Mouse (Mus musculus): ENCODE measurements around the gene Rdh14. TPM values are rescaled to one million over a fixed set of nuclear protein-coding genes. Genes with fewer than 3 reads are reported as not detected.

Rdh14 gene
- polyA plus RNA-seq, 1 experiment: 10.9 TPM

DNA sequence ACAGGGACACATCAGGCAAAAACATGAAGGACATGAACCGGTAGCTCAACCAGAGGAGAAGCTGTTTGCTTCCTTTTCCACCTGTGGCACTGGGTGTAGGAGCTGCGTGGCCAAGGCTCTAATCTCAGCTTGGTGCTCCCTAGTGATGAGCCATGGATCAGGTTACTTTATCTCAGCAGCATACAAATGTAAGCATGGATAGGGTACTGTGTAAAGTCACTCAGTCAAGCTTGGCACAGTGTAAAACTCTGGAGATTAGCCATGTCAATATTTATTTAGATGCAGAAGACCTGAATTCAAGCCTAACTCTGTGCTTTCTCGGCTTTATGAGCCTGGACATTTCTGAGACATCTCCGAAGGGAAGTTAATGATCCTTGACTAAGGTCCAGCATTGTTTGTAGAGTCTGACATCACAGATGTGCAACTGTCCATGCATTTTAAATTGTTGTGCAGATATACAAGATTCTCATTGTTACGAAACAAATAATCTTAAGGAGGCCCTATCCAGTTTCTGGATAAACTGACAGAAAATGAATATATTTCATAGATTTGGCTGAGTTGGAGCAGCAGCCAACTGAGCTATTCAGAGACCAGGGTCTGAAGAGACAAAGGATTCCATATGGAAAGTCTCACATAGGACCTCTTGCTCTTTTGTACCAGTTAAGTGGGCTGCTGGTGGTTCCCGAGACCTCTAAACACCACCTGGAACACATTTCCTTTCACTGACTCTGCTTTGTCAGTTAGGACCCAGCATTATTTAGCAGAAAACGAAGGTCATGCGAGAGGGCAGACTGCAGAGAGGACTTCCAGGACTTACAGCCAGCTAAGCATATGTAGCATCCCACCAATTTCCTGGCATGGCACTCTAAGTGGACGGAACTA, 35.7 kb downstream of the Rdh14 start:
- Histone ChIP-seq H3K4me2 (ENCODE audit: low read depth) (no peak overlapping the region), H3K4me3 (no peak overlapping the region), H3K79me2 (ENCODE audit: control insufficient read depth, insufficient read depth) (no peaks in the 10 kb centered on the region), H3K27me3 (ENCODE audit: control insufficient read depth, insufficient read depth, insufficient read length) (no peaks in the 10 kb centered on the region), H3ac (ENCODE audit: control insufficient read depth, insufficient read length) (no peak overlapping the region), H3K36me3 (ENCODE audit: control insufficient read depth, insufficient read depth) (no peaks in the 10 kb centered on the region)
- no peak for TF ChIP-seq TCF3 (IDR thresholded peaks at IDR 0.05; ENCODE audit: insufficient read length, low read depth)
- TF ChIP-seq MYOD1 (IDR thresholded peaks at IDR 0.05; ENCODE audit: control insufficient read depth in 1 of 3, insufficient read length in 2 of 3, low read depth in 2 of 3): no peak
- no peak for TF ChIP-seq MAX (IDR thresholded peaks at IDR 0.05; ENCODE audit: low read depth)
- no peak for TF ChIP-seq E2F4 (IDR thresholded peaks at IDR 0.05; ENCODE audit: insufficient read depth)
- no peak for TF ChIP-seq SRF (IDR thresholded peaks at IDR 0.05; ENCODE audit: control insufficient read depth, insufficient read length, low read depth)
- TF ChIP-seq POLR2AphosphoS2 (IDR thresholded peaks at IDR 0.05; ENCODE audit: insufficient read length, low read depth): no peak
- TF ChIP-seq CEBPB (IDR thresholded peaks at IDR 0.05; ENCODE audit: insufficient read depth, poor library complexity, severe bottlenecking): no peak
- no peak for TF ChIP-seq USF1 (IDR thresholded peaks at IDR 0.05; ENCODE audit: low read depth)
- TF ChIP-seq REST (IDR thresholded peaks at IDR 0.05; ENCODE audit: insufficient read depth, insufficient read length): no peak
- no peak for TF ChIP-seq POLR2A (IDR thresholded peaks at IDR 0.05; ENCODE audit: insufficient read length, low read depth)

GRCm38 (mm10) chr12:10430999-10431398, 40.4 kb downstream of the Rdh14 start:
- Histone ChIP-seq H3K79me2 (ENCODE audit: control insufficient read depth, insufficient read depth) (no peaks in the 10 kb centered on the region), H3K4me3 (no peak overlapping the region), H3K27me3 (ENCODE audit: control insufficient read depth, insufficient read depth, insufficient read length) (no peaks in the 10 kb centered on the region), H3K4me2 (ENCODE audit: low read depth) (no peak overlapping the region), H3ac (ENCODE audit: control insufficient read depth, insufficient read length) (no peak overlapping the region), H3K36me3 (ENCODE audit: control insufficient read depth, insufficient read depth) (no peaks in the 10 kb centered on the region)
- TF ChIP-seq USF1 (IDR thresholded peaks at IDR 0.05; ENCODE audit: low read depth): no peak
- TF ChIP-seq REST (IDR thresholded peaks at IDR 0.05; ENCODE audit: insufficient read depth, insufficient read length): no peak
- no peak for TF ChIP-seq TCF12 (IDR thresholded peaks at IDR 0.05; ENCODE audit: insufficient read depth, poor library complexity, severe bottlenecking)
- no peak for TF ChIP-seq CEBPB (IDR thresholded peaks at IDR 0.05; ENCODE audit: insufficient read depth, poor library complexity, severe bottlenecking)
- TF ChIP-seq POLR2AphosphoS2 (IDR thresholded peaks at IDR 0.05; ENCODE audit: insufficient read length, low read depth): no peak
- no peak for TF ChIP-seq MYOD1 (IDR thresholded peaks at IDR 0.05; ENCODE audit: control insufficient read depth in 1 of 3, insufficient read length in 2 of 3, low read depth in 2 of 3)
- no peak for TF ChIP-seq MAX (IDR thresholded peaks at IDR 0.05; ENCODE audit: low read depth)
- TF ChIP-seq TCF3 (IDR thresholded peaks at IDR 0.05; ENCODE audit: insufficient read length, low read depth): no peak
- TF ChIP-seq MYOG (IDR thresholded peaks at IDR 0.05; ENCODE audit: control insufficient read depth in 1 of 3, insufficient read depth in 1 of 3, insufficient read length in 2 of 3, low read depth in 2 of 3): no peak
- no peak for TF ChIP-seq POLR2A (IDR thresholded peaks at IDR 0.05; ENCODE audit: insufficient read length, low read depth)
- no peak for TF ChIP-seq SRF (IDR thresholded peaks at IDR 0.05; ENCODE audit: control insufficient read depth, insufficient read length, low read depth)
- TF ChIP-seq E2F4 (IDR thresholded peaks at IDR 0.05; ENCODE audit: insufficient read depth): no peak

DNA sequence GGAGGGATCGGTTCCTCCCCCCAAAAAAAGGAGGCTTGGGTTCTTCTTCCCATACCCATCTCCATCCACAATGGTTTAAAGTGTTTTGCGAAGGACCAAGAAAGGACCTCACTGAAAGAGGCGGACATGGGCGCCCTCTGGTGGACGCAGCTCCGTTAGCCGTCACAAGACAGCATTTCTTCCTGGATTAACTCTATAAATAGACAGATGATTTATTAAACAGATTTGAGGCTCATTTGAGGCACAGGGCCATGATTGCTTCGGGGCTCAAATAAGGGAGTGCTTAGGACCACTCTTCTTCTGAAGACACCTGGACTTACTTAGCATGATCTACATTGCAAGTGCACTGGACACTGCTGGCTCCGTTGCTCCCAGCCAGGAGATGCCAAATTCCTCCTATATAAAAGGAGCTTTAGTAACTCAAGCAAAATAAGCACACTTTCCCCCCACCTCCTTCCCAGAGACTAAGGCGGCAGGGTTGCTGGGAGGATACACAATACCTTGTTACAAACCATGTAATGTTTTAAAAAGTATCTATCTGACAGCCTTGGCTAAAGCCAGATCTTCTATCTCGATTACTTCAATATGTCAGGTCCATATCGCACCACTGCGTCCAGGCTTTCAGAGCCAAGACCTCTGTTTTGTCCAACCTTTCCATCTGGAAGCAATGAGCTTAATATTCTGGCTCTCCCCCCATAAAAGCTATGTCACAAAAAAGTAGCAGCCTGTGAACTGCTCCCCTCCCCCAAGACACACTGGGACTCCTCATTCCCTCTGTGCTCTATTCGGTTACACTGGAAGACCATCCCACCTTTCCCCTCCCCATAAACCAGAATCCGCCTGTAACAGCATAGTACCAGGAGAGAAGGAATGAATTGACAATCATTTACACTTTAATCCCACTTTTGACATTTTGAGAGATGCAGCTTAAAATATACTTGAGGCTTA, 47.8 kb downstream of the Rdh14 start:
- H3K27me3 ChIP-seq (ENCODE audit: control insufficient read depth, insufficient read depth, insufficient read length): no peaks in the 10 kb centered on the region
- H3ac ChIP-seq (ENCODE audit: control insufficient read depth, insufficient read length): no peak overlapping the region
- no peak overlapping the region for H3K4me2 ChIP-seq (ENCODE audit: low read depth)
- TF ChIP-seq E2F4 (IDR thresholded peaks at IDR 0.05; ENCODE audit: insufficient read depth): no peak
- no peak for TF ChIP-seq REST (IDR thresholded peaks at IDR 0.05; ENCODE audit: insufficient read depth, insufficient read length)
- TF ChIP-seq CEBPB (IDR thresholded peaks at IDR 0.05; ENCODE audit: insufficient read depth, poor library complexity, severe bottlenecking): no peak
- no peak for TF ChIP-seq TCF12 (IDR thresholded peaks at IDR 0.05; ENCODE audit: insufficient read depth, poor library complexity, severe bottlenecking)
- TF ChIP-seq POLR2A (IDR thresholded peaks at IDR 0.05; ENCODE audit: insufficient read length, low read depth): no peak
- TF ChIP-seq MYOD1 (IDR thresholded peaks at IDR 0.05; ENCODE audit: control insufficient read depth in 1 of 3, insufficient read length in 2 of 3, low read depth in 2 of 3): no peak
- no peak for TF ChIP-seq USF1 (IDR thresholded peaks at IDR 0.05; ENCODE audit: low read depth)
- TF ChIP-seq SRF (IDR thresholded peaks at IDR 0.05; ENCODE audit: control insufficient read depth, insufficient read length, low read depth): no peak
- TF ChIP-seq MAX (IDR thresholded peaks at IDR 0.05; ENCODE audit: low read depth): no peak
- TF ChIP-seq MYOG (IDR thresholded peaks at IDR 0.05; ENCODE audit: control insufficient read depth in 1 of 3, insufficient read depth in 1 of 3, insufficient read length in 2 of 3, low read depth in 2 of 3): no peak
- TF ChIP-seq POLR2AphosphoS2 (IDR thresholded peaks at IDR 0.05; ENCODE audit: insufficient read length, low read depth): no peak
- TF ChIP-seq TCF3 (IDR thresholded peaks at IDR 0.05; ENCODE audit: insufficient read length, low read depth): no peak
- no peak overlapping the region for H3K4me3 ChIP-seq
- no peaks in the 10 kb centered on the region for H3K36me3 ChIP-seq (ENCODE audit: control insufficient read depth, insufficient read depth)
- H3K79me2 ChIP-seq (ENCODE audit: control insufficient read depth, insufficient read depth): no peaks in the 10 kb centered on the region

- Histone ChIP-seq H3K4me2 (ENCODE audit: low read depth) (no peak overlapping the region), H3K27me3 (ENCODE audit: control insufficient read depth, insufficient read depth, insufficient read length) (no peaks in the 10 kb centered on the region), H3K36me3 (ENCODE audit: control insufficient read depth, insufficient read depth) (no peaks in the 10 kb centered on the region), H3K4me3 (no peak overlapping the region), H3K79me2 (ENCODE audit: control insufficient read depth, insufficient read depth) (no peaks in the 10 kb centered on the region), H3ac (ENCODE audit: control insufficient read depth, insufficient read length) (no peak overlapping the region)
- no peak for TF ChIP-seq POLR2A (IDR thresholded peaks at IDR 0.05; ENCODE audit: insufficient read length, low read depth)
- TF ChIP-seq TCF3 (IDR thresholded peaks at IDR 0.05; ENCODE audit: insufficient read length, low read depth): no peak
- no peak for TF ChIP-seq REST (IDR thresholded peaks at IDR 0.05; ENCODE audit: insufficient read depth, insufficient read length)
- no peak for TF ChIP-seq CEBPB (IDR thresholded peaks at IDR 0.05; ENCODE audit: insufficient read depth, poor library complexity, severe bottlenecking)
- no peak for TF ChIP-seq TCF12 (IDR thresholded peaks at IDR 0.05; ENCODE audit: insufficient read depth, poor library complexity, severe bottlenecking)
- TF ChIP-seq POLR2AphosphoS2 (IDR thresholded peaks at IDR 0.05; ENCODE audit: insufficient read length, low read depth): no peak
- no peak for TF ChIP-seq MYOG (IDR thresholded peaks at IDR 0.05; ENCODE audit: control insufficient read depth in 1 of 3, insufficient read depth in 1 of 3, insufficient read length in 2 of 3, low read depth in 2 of 3)
- TF ChIP-seq MAX (IDR thresholded peaks at IDR 0.05; ENCODE audit: low read depth): no peak
- TF ChIP-seq SRF (IDR thresholded peaks at IDR 0.05; ENCODE audit: control insufficient read depth, insufficient read length, low read depth): no peak
- no peak for TF ChIP-seq E2F4 (IDR thresholded peaks at IDR 0.05; ENCODE audit: insufficient read depth)
- no peak for TF ChIP-seq USF1 (IDR thresholded peaks at IDR 0.05; ENCODE audit: low read depth)
- no peak for TF ChIP-seq MYOD1 (IDR thresholded peaks at IDR 0.05; ENCODE audit: control insufficient read depth in 1 of 3, insufficient read length in 2 of 3, low read depth in 2 of 3)
These were observed 49.1 kb downstream of the Rdh14 start for GRCm38 (mm10) chr12:10439483-10440235.

Measured in myocyte (in vitro differentiated cells).